Comparison of ENCODE assay signal across 9 mouse cellular contexts in genomic region chr17:15831810-15832209, GRCm38 (mm10). TPM values are rescaled to one million over a fixed set of nuclear protein-coding genes. Genes with fewer than 3 reads are reported as not detected.
A peak's percentile ranks its signal among the peaks of the same experiment; 100 is the strongest.
DNase-seq lines count a peak whose midpoint lies in the region; ATAC-seq and TF ChIP-seq lines count a peak whose summit lies in the region.
"Had no signal": no experiment of that assay in that cellular context is flagged by ENCODE, and none has a peak within 500 bp of the region (broad histone marks: within the 10 kb centered on the region; RNA-seq: fewer than 3 reads in every experiment).

No protein-coding gene starts in this region.

- WGBS in heart, adult 2 months, result 20% methylated on average over 8 of the region's 8 CpGs
- 11% methylated on average over 8 of the region's 8 CpGs for WGBS in heart, embryonic 11.5 days (ENCODE audit: insufficient replicate concordance)
- 24% methylated on average over 8 of the region's 8 CpGs for WGBS in thymus, adult 2 months
- WGBS in forebrain, embryonic 13.5 days, result 12% methylated on average over 8 of the region's 8 CpGs

- H3K27ac ChIP-seq in heart, adult 2 months, result no peak overlapping the region
- no peak overlapping the region for H3K27ac ChIP-seq in heart, embryonic 11.5 days (ENCODE audit: low read depth, low read length)
- no peak overlapping the region for H3K27ac ChIP-seq in thymus, adult 2 months (ENCODE audit: control insufficient read depth, insufficient read depth, low read length)
- H3K27ac ChIP-seq in forebrain, embryonic 13.5 days, result no peak overlapping the region

- H3K79me2 ChIP-seq in heart, adult 2 months (replicated peaks; ENCODE audit: control insufficient read depth, insufficient read depth, low read length), result no peaks in the 10 kb centered on the region

- intact Hi-C loops in heart, adult 2 months (cut with DNase I), result loop anchor here (2.0 to 5.0 kb wide), 2 partner anchors 27 to 40 kb away; no protein-coding TSS in a partner anchor

- H3K4me3 ChIP-seq in heart, adult 2 months, result no peak overlapping the region
- H3K4me3 ChIP-seq in heart, embryonic 11.5 days (ENCODE audit: low read depth, low read length), result no peak overlapping the region
- no peak overlapping the region for H3K4me3 ChIP-seq in thymus, adult 2 months (ENCODE audit: control insufficient read depth, insufficient read depth, low read length)
- no peak overlapping the region for H3K4me3 ChIP-seq in forebrain, embryonic 13.5 days

- no peaks in the 10 kb centered on the region for H3K27me3 ChIP-seq in heart, adult 2 months (ENCODE audit: control insufficient read depth, insufficient read depth, low read length)
- peaks cover 14% of the 10 kb centered on the region for H3K27me3 ChIP-seq in heart, embryonic 11.5 days (ENCODE audit: control insufficient read depth, insufficient read depth, low read length)
- peaks cover 8% of the 10 kb centered on the region for H3K27me3 ChIP-seq in thymus, adult 2 months (ENCODE audit: control insufficient read depth, insufficient read depth, low read length)
- no peaks in the 10 kb centered on the region for H3K27me3 ChIP-seq in forebrain, embryonic 13.5 days
- H3K27me3 ChIP-seq: neural tube, embryonic 13.5 days had no signal

- no peak for DNase-seq in heart, adult 2 months
- peak; percentile 57 for DNase-seq in thymus, adult 2 months
- DNase-seq in thymus, adult 18-20 months, result no peak
- peak; percentile 39 for DNase-seq in embryo, embryonic 11.5 days (ENCODE audit: low read depth, low spot score)
- DNase-seq in layer of hippocampus, adult 8-10 months (ENCODE audit: low spot score in 2 of 2), result no peak

- no peak for TF ChIP-seq EP300 in heart, adult 2 months (IDR thresholded peaks at IDR 0.05; ENCODE audit: insufficient read depth, low read depth, low read length)

- H3K4me2 ChIP-seq in heart, embryonic 11.5 days, result no peak overlapping the region
- H3K4me2 ChIP-seq in forebrain, embryonic 13.5 days, result no peak overlapping the region

- H3K4me1 ChIP-seq in heart, adult 2 months (ENCODE audit: control insufficient read depth, insufficient read depth, low read length), result peaks cover 1% of the 10 kb centered on the region
- peaks cover 14% of the 10 kb centered on the region; the same call in 1 of the 2 replicates for H3K4me1 ChIP-seq in heart, embryonic 11.5 days (ENCODE audit: control insufficient read depth, insufficient read depth, low read length)
- peaks cover 11% of the 10 kb centered on the region for H3K4me1 ChIP-seq in thymus, adult 2 months (replicated peaks; ENCODE audit: control insufficient read depth, insufficient read depth, low read length)
- peaks cover 37% of the 10 kb centered on the region for H3K4me1 ChIP-seq in forebrain, embryonic 13.5 days

- ATAC-seq in heart, embryonic 11.5 days (replicated peaks; ENCODE audit: insufficient number of reproducible peaks, low FRiP score, low TSS enrichment), result no peak
- peak; percentile 66; the same call in 1 of the 2 replicates for ATAC-seq in monocyte, adult 5-6 weeks (replicated peaks; ENCODE audit: insufficient number of reproducible peaks, low FRiP score, low TSS enrichment, poor library complexity, severe bottlenecking)
- ATAC-seq in forebrain, embryonic 13.5 days, result no peak

- H3K36me3 ChIP-seq in heart, adult 2 months (ENCODE audit: control insufficient read depth, insufficient read depth, low read length), result no peaks in the 10 kb centered on the region; the same call in 1 of the 2 replicates
- H3K36me3 ChIP-seq in heart, embryonic 11.5 days (ENCODE audit: control insufficient read depth, insufficient read depth, low read length), result no peaks in the 10 kb centered on the region
- no peaks in the 10 kb centered on the region for H3K36me3 ChIP-seq in thymus, adult 2 months (ENCODE audit: control insufficient read depth, insufficient read depth, low read length)
- no peaks in the 10 kb centered on the region for H3K36me3 ChIP-seq in forebrain, embryonic 13.5 days (ENCODE audit: poor library complexity, severe bottlenecking)
- H3K36me3 ChIP-seq: neural tube, embryonic 13.5 days had no signal

- H3K9ac ChIP-seq in heart, adult 2 months (ENCODE audit: low read depth, low read length), result no peak overlapping the region
- H3K9ac ChIP-seq in heart, embryonic 11.5 days (ENCODE audit: low read depth, low read length), result no peak overlapping the region
- H3K9ac ChIP-seq in forebrain, embryonic 13.5 days, result no peak overlapping the region

- no peaks in the 10 kb centered on the region for H3K9me3 ChIP-seq in heart, embryonic 11.5 days (replicated peaks; ENCODE audit: control insufficient read depth, low read length)
- H3K9me3 ChIP-seq in forebrain, embryonic 13.5 days (replicated peaks), result no peaks in the 10 kb centered on the region
- H3K9me3 ChIP-seq: neural tube, embryonic 13.5 days had no signal

- no peak for TF ChIP-seq POLR2A in heart, adult 2 months (IDR thresholded peaks at IDR 0.05; ENCODE audit: insufficient read depth, low read depth, low read length)
- TF ChIP-seq POLR2A in thymus, adult 2 months (IDR thresholded peaks at IDR 0.05; ENCODE audit: control insufficient read depth, extremely low read depth, insufficient read depth, low read length, poor library complexity), result no peak

- TF ChIP-seq CTCF in heart, adult 2 months (IDR thresholded peaks at IDR 0.05), result peak; percentile 81
- no peak for TF ChIP-seq CTCF in thymus, adult 2 months (IDR thresholded peaks at IDR 0.05; ENCODE audit: borderline replicate concordance, control insufficient read depth, extremely low read depth, insufficient read depth, low read length, poor library complexity)

RNA-seq across cellular contexts. Expression of gene Rgmb, which starts 1.0 kb away (rescaled TPM):
- total RNA-seq in heart, adult 2 months (2021), result 10 to 100 TPM; 21.7 to 25.5 TPM
- polyA plus RNA-seq in heart, adult 2 months (2012; rRNA removed), result 17.2 and 19.5 TPM in 2 replicates
- 8.7 and 8.9 TPM in 2 replicates for polyA plus RNA-seq in heart, embryonic 11.5 days (2014; fragmentation: Nextera tagmentation; extraction: Ambion mirVana)
- polyA plus RNA-seq in thymus, adult 2 months (2012; rRNA removed), result 16.5 and 23.3 TPM in 2 replicates
- 2.4 to 4.4 TPM (median 3.0 TPM) in 3 replicates for total RNA-seq in monocyte, adult 5-6 weeks (2017)
- 10 to 100 TPM; 71.9 to 79.8 (median 75.3) TPM for total RNA-seq in layer of hippocampus, adult 8-10 months (2022)
- 39.2 and 44.4 TPM in 2 replicates for polyA plus RNA-seq in forebrain, embryonic 13.5 days (2015; fragmentation: Nextera tagmentation; extraction: Ambion mirVana)

Comparison
In these comparisons a context has a peak if more than half of its experiments do, and no peak if none do; other contexts are left out.
1. DNase-seq: peak in thymus, adult 2 months (single experiment) and embryo, embryonic 11.5 days (single experiment); none in heart, adult 2 months (0 of 2), thymus, adult 18-20 months (0 of 2) and layer of hippocampus, adult 8-10 months (0 of 2).